41 mouse cellular contexts compared by ENCODE assay signal in genomic region chr15:82763631-82764420, GRCm38 (mm10). TPM values are rescaled to one million over a fixed set of nuclear protein-coding genes. Genes with fewer than 3 reads are reported as not detected.
"Had no signal": no experiment of that assay in that cellular context is flagged by ENCODE, and none has a peak within 500 bp of the region (broad histone marks: within the 10 kb centered on the region; RNA-seq: fewer than 3 reads in every experiment).

Gene Cyp2d40 (minus strand): TSS chr15:82764183.

- H3K27ac ChIP-seq: heart, embryonic 10.5 days; hindbrain, embryonic 13.5 days; hindbrain, embryonic 15.5 days; hindbrain, postnatal 0 days; limb, embryonic 13.5 days; limb, embryonic 15.5 days; liver, embryonic 13.5 days; liver, embryonic 15.5 days had no signal

- H3K4me1 ChIP-seq: heart, embryonic 10.5 days; heart, embryonic 12.5 days; hindbrain, embryonic 13.5 days; hindbrain, embryonic 15.5 days; limb, embryonic 13.5 days; limb, embryonic 15.5 days; liver, embryonic 13.5 days; liver, embryonic 15.5 days had no signal

- H3K4me3 ChIP-seq: heart, embryonic 10.5 days; heart, embryonic 12.5 days; hindbrain, embryonic 13.5 days; hindbrain, embryonic 15.5 days; limb, embryonic 13.5 days; limb, embryonic 15.5 days; liver, embryonic 13.5 days; liver, embryonic 15.5 days had no signal

- H3K9me3 ChIP-seq: heart, embryonic 10.5 days; heart, embryonic 12.5 days; hindbrain, embryonic 13.5 days; hindbrain, embryonic 15.5 days; limb, embryonic 13.5 days; limb, embryonic 15.5 days; liver, embryonic 13.5 days; liver, embryonic 15.5 days had no signal

- H3K4me2 ChIP-seq: heart, embryonic 12.5 days; hindbrain, embryonic 13.5 days; hindbrain, embryonic 15.5 days; limb, embryonic 13.5 days; limb, embryonic 15.5 days; liver, embryonic 13.5 days; liver, embryonic 15.5 days had no signal

- H3K27me3 ChIP-seq: heart, embryonic 12.5 days; hindbrain, embryonic 13.5 days; hindbrain, embryonic 15.5 days; limb, embryonic 13.5 days; limb, embryonic 15.5 days; liver, embryonic 13.5 days; liver, embryonic 15.5 days had no signal

- H3K36me3 ChIP-seq: heart, embryonic 10.5 days; heart, embryonic 12.5 days; hindbrain, embryonic 13.5 days; hindbrain, embryonic 15.5 days; limb, embryonic 13.5 days; limb, embryonic 15.5 days; liver, embryonic 13.5 days; liver, embryonic 15.5 days had no signal

- ATAC-seq: forebrain, postnatal 0 days; hindbrain, postnatal 0 days had no signal

- H3K9ac ChIP-seq: forebrain, postnatal 0 days; heart, embryonic 12.5 days; hindbrain, embryonic 13.5 days; hindbrain, embryonic 15.5 days; limb, embryonic 13.5 days; limb, embryonic 15.5 days; liver, embryonic 13.5 days; liver, embryonic 15.5 days had no signal

- DNase-seq: forebrain, postnatal 0 days; gastrocnemius, postnatal 14 days; gastrocnemius, postnatal 36 days; heart, adult 18-20 months; heart, postnatal 10 days; kidney, adult 11 months; kidney, adult 2 months; kidney, postnatal 14 days; kidney, postnatal 36 days; layer of hippocampus, adult 9-11 months; layer of hippocampus, postnatal 36 days; left cerebral cortex, postnatal 4 days; liver, embryonic 13.5 days had no signal

RNA-seq across cellular contexts. Expression of gene Cyp2d40, which starts in this region (rescaled TPM):
- total RNA-seq: forebrain, postnatal 0 days; gastrocnemius, adult 18-20 months; gastrocnemius, adult 8-10 months; gastrocnemius, postnatal 14 days; gastrocnemius, postnatal 36 days; heart, adult 18-20 months; heart, adult 8-10 months; heart, postnatal 10 days; heart, postnatal 25 days; hematopoietic stem cell, adult 5-6 weeks; hindbrain, postnatal 0 days; layer of hippocampus, adult 18-20 months; layer of hippocampus, adult 8-10 months; layer of hippocampus, postnatal 14 days; layer of hippocampus, postnatal 36 days; left cerebral cortex, adult 18-20 months; left cerebral cortex, adult 8-10 months; left cerebral cortex, postnatal 10 days; left cerebral cortex, postnatal 25 days; left cerebral cortex, postnatal 4 days had no signal
- polyA plus RNA-seq: forebrain, postnatal 0 days; gonadal fat pad, adult 2 months; heart, embryonic 10.5 days; heart, embryonic 12.5 days; heart, embryonic 14.5 days; heart, embryonic 16.5 days; hindbrain, embryonic 11.5 days; hindbrain, embryonic 13.5 days; hindbrain, embryonic 15.5 days; hindbrain, postnatal 0 days; intestine, embryonic 14.5 days; kidney, embryonic 14.5 days; kidney, embryonic 16.5 days; limb, embryonic 11.5 days; limb, embryonic 13.5 days; limb, embryonic 15.5 days; liver, embryonic 13.5 days had no signal
